Mouse (Mus musculus): ENCODE data around the gene Aif1l.

GRCm38 (mm10) chr2:32008311-32008710, 58.4 kb downstream of the Aif1l start:
- TF ChIP-seq POLR2AphosphoS5 (IDR thresholded peaks at IDR 0.05; ENCODE audit: insufficient replicate concordance, low read depth, low read length) (no peak), CTCF (IDR thresholded peaks at IDR 0.05; ENCODE audit: low read depth, low read length) (no peak), TAL1 (conservative IDR thresholded peaks at IDR 0.05; ENCODE audit: low read depth, low read length) (no peak), GATA1 (IDR thresholded peaks at IDR 0.05; ENCODE audit: borderline replicate concordance, low read length) (no peak)
